Mouse (Mus musculus) liver, embryonic 11.5 days (tissue): ENCODE results near the gene Osbpl3. TPM values are rescaled to one million over a fixed set of nuclear protein-coding genes. Genes with fewer than 3 reads are reported as not detected.

ENCODE experiments used
- ATAC-seq: fragments of 200-750 bp; cut with Nextera tagmentation; replicated peaks from 2 replicates; pipeline ENCODE4 v1.8.0; 2017; ENCODE audit warnings: moderate number of reproducible peaks, mild to moderate bottlenecking, moderate TSS enrichment, moderate library complexity; ENCODE audit not compliant: low FRiP score
- DNase-seq: peaks from one replicate; pipeline ENCODE4 v3.0.0-alpha.2; 2017; ENCODE audit warnings: low spot score
- H3K27ac ChIP-seq: fragments of 300-500 bp; sonication (generic); 2 replicates; pipeline ENCODE4 v1.5.1; 2014; ENCODE audit warnings: mild to moderate bottlenecking, low read depth, low read length, control low read depth
- H3K27me3 ChIP-seq: fragments of 300-500 bp; sonication (generic); replicated peaks from 2 replicates; pipeline ENCODE4 v1.6.1; 2014; ENCODE audit warnings: low read length, mixed read lengths; ENCODE audit not compliant: control insufficient read depth, insufficient read depth
- H3K36me3 ChIP-seq: fragments of 300-500 bp; sonication (generic); 2 replicates; pipeline ENCODE4 v1.6.1; 2014; ENCODE audit warnings: mild to moderate bottlenecking, low read length, moderate library complexity, mixed read lengths; ENCODE audit not compliant: control insufficient read depth, insufficient read depth
- H3K4me1 ChIP-seq: fragments of 300-500 bp; sonication (generic); replicated peaks from 2 replicates; pipeline ENCODE4 v1.6.1; 2014; ENCODE audit warnings: low read length, mixed read lengths; ENCODE audit not compliant: control insufficient read depth, insufficient read depth
- H3K4me2 ChIP-seq: fragments of 300-500 bp; sonication (generic); 2 replicates; pipeline ENCODE4 v1.6.1; 2014; ENCODE audit warnings: mild to moderate bottlenecking, control low read depth, moderate library complexity
- H3K4me3 ChIP-seq: fragments of 300-500 bp; sonication (generic); 2 replicates; pipeline ENCODE4 v1.5.1; 2014; ENCODE audit warnings: low read depth, low read length, control low read depth
- H3K9ac ChIP-seq: fragments of 300-500 bp; sonication (generic); 2 replicates; pipeline ENCODE4 v1.6.1; 2014; ENCODE audit warnings: low read depth, low read length, control low read depth
- H3K9me3 ChIP-seq: fragments of 300-500 bp; sonication (generic); 2 replicates; pipeline ENCODE4 v1.6.1; 2016; ENCODE audit warnings: low read length, inconsistent platforms, mixed read lengths; ENCODE audit not compliant: control insufficient read depth
- WGBS: fragments of 180-500 bp; shearing (Covaris S2); extraction: QIAGEN DNeasy Blood & Tissue Kit; methylation state at CpG from one replicate; pipeline ENCODE4 v1.1.7; 2014; 5-methylcytosine and 5-hydroxymethylcytosine counted together
- polyA plus RNA-seq: library from polyadenylated mRNA; unstranded; fragments of >200 nt; fragmentation: Nextera tagmentation; extraction: Ambion mirVana; gene quantifications from 2 replicates; pipeline ENCODE4 v1.2.1, GENCODE M21; 2014

Gene Osbpl3
- polyA plus RNA-seq, 1 experiment from 2014 or later: 2.5 TPM

DNA sequence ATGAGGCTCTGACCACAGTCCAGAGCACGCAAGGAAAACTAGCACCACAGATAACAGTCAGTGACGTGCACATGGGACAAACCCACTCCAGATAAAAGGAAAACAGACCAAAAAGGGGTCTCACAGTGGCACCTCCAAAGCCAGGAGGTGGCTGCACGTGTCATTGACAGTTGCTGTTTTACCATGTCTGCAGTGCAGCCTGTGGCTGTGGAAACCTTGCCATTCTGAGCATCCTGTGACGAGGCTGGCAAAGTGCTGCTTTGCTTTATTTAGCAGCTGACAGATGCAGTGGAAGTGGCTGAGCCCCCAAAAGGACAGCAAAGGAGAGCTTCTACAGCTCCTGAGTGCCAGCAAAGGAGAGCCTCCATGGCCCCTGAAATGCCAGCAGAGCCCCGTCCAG, 89.3 kb downstream of the Osbpl3 start:
- H3K4me3 ChIP-seq: no peak overlapping the region
- WGBS: 78% methylated on average over 5 of the region's 5 CpGs
- no peaks in the 10 kb centered on the region for H3K36me3 ChIP-seq
- H3K9ac ChIP-seq: no peak overlapping the region
- H3K4me1 ChIP-seq: no peaks in the 10 kb centered on the region
- H3K27me3 ChIP-seq: no peaks in the 10 kb centered on the region
- no peak overlapping the region for H3K27ac ChIP-seq
- H3K9me3 ChIP-seq: no peaks in the 10 kb centered on the region
- no peak overlapping the region for H3K4me2 ChIP-seq
- no peak for DNase-seq
- ATAC-seq: no peak

DNA sequence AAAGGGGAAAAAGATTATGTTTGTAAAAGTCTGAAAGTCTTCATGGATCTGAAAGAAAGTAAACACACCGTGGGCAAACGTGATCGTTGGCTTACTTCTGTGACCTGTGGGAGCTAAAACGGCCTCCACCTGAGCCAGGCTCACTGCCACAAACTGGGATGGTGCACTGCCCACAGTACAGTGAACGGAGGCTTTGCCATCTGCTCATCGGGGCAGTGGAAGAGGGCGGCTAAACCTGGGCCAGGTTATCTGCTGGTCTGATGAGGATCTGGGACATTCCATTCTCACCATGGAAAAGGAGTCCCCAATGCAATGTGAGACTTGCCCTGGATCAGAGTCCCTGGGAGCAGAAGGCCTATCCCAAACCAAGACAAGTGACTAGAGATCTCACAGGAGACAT, 89.7 kb downstream of the Osbpl3 start:
- H3K4me1 ChIP-seq: no peaks in the 10 kb centered on the region
- ATAC-seq (no peak), DNase-seq (no peak)
- H3K9ac ChIP-seq: no peak overlapping the region
- no peaks in the 10 kb centered on the region for H3K9me3 ChIP-seq
- no peak overlapping the region for H3K27ac ChIP-seq
- no peak overlapping the region for H3K4me2 ChIP-seq
- no peak overlapping the region for H3K4me3 ChIP-seq
- no peaks in the 10 kb centered on the region for H3K27me3 ChIP-seq
- 83% methylated on average over 7 of the region's 7 CpGs for WGBS
- no peaks in the 10 kb centered on the region for H3K36me3 ChIP-seq

DNA sequence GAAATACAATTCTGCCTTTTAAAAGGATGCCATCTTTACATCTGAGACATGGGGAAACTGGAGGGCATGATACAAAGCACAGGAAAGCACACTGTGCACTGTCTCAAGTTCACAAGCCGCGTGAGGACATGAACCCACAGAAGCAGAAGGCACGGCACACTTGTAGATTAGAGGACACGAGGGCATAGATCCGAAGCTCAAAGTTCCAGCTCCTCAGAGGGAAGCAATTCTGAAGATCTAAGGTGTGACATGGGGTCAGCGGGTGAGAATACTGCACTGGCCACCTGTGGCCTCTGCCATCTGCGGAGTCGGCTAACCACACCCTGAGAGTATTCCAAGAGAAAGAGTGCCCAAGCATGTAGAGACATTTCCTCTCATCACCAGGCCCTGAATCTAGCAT, 91.6 kb downstream of the Osbpl3 start:
- ATAC-seq: no peak
- Histone ChIP-seq H3K27ac (no peak overlapping the region), H3K36me3 (no peaks in the 10 kb centered on the region), H3K4me2 (no peak overlapping the region), H3K4me1 (no peaks in the 10 kb centered on the region), H3K9ac (no peak overlapping the region), H3K4me3 (no peak overlapping the region), H3K27me3 (no peaks in the 10 kb centered on the region), H3K9me3 (no peaks in the 10 kb centered on the region)
- WGBS: 90% methylated on average over 8 of the region's 8 CpGs
- no peak for DNase-seq

DNA sequence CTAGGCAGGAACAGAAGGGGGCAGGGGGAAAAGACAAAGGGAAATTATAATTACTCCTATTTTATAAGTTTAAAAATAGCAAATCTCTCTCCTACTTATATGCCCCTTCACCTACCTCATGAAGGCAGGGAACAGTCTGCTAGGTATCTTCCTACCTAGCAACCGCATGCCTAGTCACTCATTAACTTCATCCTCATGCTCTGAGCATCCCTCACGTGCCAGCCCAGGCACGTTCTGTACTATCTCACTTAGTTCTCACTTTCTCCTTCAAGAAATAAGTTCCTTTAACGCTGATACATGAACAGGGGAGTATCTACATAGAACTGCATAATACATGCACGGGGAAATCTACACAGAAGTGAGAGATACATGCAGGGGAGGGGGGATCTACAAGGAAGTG, 92.6 kb downstream of the Osbpl3 start:
- Histone ChIP-seq H3K9me3 (no peaks in the 10 kb centered on the region), H3K4me2 (no peak overlapping the region), H3K4me1 (no peaks in the 10 kb centered on the region), H3K36me3 (no peaks in the 10 kb centered on the region), H3K27me3 (no peaks in the 10 kb centered on the region), H3K4me3 (no peak overlapping the region), H3K9ac (no peak overlapping the region), H3K27ac (no peak overlapping the region)
- DNase-seq (no peak), ATAC-seq (no peak)
- WGBS: 73% methylated on average over 5 of the region's 5 CpGs

DNA sequence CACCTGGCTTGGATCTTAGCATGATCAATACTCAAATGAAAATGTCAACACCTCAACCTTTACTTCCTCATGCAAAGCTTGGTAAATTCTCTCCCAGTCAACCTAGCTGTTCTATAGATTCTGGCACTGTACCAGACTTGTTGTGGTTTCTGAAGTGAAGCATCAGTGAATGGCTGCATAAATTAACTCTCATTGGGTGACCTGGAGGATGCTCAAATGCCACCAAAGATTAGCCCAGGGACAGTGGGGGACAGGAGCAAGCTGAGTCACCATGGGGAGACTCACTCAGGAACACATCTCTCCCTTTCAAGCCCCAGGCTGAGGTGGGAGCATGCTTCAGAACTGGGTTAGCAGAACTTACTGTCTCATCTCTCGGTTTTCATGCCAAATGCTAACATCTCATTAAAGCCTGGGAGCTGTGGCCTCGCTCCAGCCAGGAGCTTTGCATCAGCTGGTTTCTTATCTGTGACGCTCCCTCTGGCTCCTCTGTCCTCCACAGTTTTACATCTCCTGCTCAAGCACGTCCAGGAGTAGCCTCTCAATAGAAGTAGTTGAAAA, 93.2 kb downstream of the Osbpl3 start:
- DNase-seq (no peak), ATAC-seq (no peak)
- Histone ChIP-seq H3K4me2 (no peak overlapping the region), H3K9ac (no peak overlapping the region), H3K4me1 (no peaks in the 10 kb centered on the region), H3K4me3 (no peak overlapping the region), H3K36me3 (no peaks in the 10 kb centered on the region), H3K9me3 (no peaks in the 10 kb centered on the region), H3K27me3 (no peaks in the 10 kb centered on the region), H3K27ac (no peak overlapping the region)
- WGBS: 61% methylated on average over 4 of the region's 4 CpGs

DNA sequence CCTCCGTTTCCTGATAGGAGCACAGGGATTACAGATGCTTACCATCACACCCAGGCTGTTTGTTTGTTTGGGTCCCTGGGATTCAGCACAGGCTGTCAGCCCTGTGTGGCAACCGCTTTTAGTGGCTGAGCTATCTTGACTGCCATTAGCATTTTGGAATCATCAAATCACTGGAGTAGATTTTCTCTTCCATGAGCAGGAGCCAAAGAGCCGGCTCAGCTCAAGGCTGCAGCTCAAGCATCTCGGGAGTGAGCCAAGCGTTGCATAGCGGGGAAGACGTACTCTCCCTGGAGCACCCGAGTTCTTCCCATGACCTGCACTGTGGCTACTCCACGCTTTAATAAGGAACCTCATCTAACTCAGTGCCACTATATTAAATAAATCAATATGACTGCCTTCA, 93.8 kb downstream of the Osbpl3 start:
- Histone ChIP-seq H3K4me1 (no peaks in the 10 kb centered on the region), H3K4me2 (no peak overlapping the region), H3K9me3 (no peaks in the 10 kb centered on the region), H3K4me3 (no peak overlapping the region), H3K9ac (no peak overlapping the region), H3K36me3 (no peaks in the 10 kb centered on the region), H3K27ac (no peak overlapping the region), H3K27me3 (no peaks in the 10 kb centered on the region)
- WGBS: 80% methylated on average over 9 of the region's 9 CpGs
- DNase-seq (no peak), ATAC-seq (no peak)

DNA sequence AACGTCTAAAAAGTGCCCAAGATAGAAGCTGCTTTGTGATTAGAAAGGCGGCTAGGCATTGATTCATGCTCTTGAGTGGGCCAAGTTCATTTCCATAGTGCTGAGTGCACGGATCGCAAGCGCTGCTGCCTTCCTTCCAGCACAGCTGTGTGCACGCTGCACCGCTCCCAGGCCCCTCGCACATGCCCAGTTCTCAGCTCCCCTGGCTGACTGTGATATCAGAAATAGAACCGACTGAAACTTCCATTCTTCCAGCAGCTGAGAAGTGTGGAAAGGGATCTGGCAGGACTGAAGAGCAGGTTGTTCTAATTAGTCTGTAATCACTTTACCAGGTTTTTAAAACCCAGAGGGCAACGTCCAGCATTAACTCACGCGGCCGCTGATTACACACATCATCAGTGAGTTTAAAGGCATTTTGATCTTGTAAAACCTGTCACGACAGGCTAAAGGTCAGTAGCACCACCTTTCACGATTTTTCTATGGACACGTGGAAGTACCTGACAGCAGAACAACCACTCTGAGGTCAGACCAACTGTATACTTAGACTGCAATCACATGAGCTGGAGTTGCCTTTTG, 97.8 kb downstream of the Osbpl3 start:
- H3K27ac ChIP-seq: no peak overlapping the region
- WGBS: 70% methylated on average over 16 of the region's 16 CpGs
- H3K4me1 ChIP-seq: peaks cover 13% of the 10 kb centered on the region
- no peak overlapping the region for H3K4me3 ChIP-seq
- H3K36me3 ChIP-seq: no peaks in the 10 kb centered on the region
- no peak overlapping the region for H3K9ac ChIP-seq
- no peak for DNase-seq
- H3K4me2 ChIP-seq: no peak overlapping the region
- no peaks in the 10 kb centered on the region for H3K9me3 ChIP-seq
- ATAC-seq: no peak
- no peaks in the 10 kb centered on the region for H3K27me3 ChIP-seq

GRCm38 (mm10) chr6:50354688-50355660, 101.0 kb downstream of the Osbpl3 start:
- DNase-seq: peak; percentile 38
- Histone ChIP-seq H3K36me3 (no peaks in the 10 kb centered on the region), H3K27me3 (no peaks in the 10 kb centered on the region), H3K27ac (peak overlapping the region; percentile 39; the same call in 1 of the 2 replicates), H3K9ac (no peak overlapping the region), H3K4me1 (peaks cover 13% of the 10 kb centered on the region), H3K9me3 (no peaks in the 10 kb centered on the region), H3K4me2 (peak overlapping the region; percentile 44), H3K4me3 (no peak overlapping the region)
- peak; percentile 39 for ATAC-seq
- 45% methylated on average over 20 of the region's 20 CpGs for WGBS
